Mouse (Mus musculus) v-Abl transformed pro-B cells (cell line): ENCODE measurements at regions not wholly inside any gene's neighbourhood (a gene's known extent, or its start where the extent isn't known, plus 50 kb on each side); places are given as distances from the start of the nearest gene placed in this dataset.

Experiments
- in situ Hi-C, 2 experiments: fragments of 400-800 bp; cut with MboI; formaldehyde crosslinking; loops; one replicate each; pipeline ENCODE4 v1.15.1; 2025; ENCODE audit not compliant: unreplicated experiment in 2 of 2

- in situ Hi-C loops: loop anchor here in 1 of 2 experiments (25.0 kb wide), 1 partner anchor 350 kb away; no protein-coding TSS in a partner anchor
These were observed 587.9 kb downstream of the Ptprc start for GRCm38 (mm10) chr1:137587481-137588228.

GRCm38 (mm10) chr1:137584696-137585095 is 590.8 kb downstream of the Ptprc start:
- in situ Hi-C loops: loop anchor here in 1 of 2 experiments (25.0 kb wide), 1 partner anchor 353 kb away; no protein-coding TSS in a partner anchor

DNA sequence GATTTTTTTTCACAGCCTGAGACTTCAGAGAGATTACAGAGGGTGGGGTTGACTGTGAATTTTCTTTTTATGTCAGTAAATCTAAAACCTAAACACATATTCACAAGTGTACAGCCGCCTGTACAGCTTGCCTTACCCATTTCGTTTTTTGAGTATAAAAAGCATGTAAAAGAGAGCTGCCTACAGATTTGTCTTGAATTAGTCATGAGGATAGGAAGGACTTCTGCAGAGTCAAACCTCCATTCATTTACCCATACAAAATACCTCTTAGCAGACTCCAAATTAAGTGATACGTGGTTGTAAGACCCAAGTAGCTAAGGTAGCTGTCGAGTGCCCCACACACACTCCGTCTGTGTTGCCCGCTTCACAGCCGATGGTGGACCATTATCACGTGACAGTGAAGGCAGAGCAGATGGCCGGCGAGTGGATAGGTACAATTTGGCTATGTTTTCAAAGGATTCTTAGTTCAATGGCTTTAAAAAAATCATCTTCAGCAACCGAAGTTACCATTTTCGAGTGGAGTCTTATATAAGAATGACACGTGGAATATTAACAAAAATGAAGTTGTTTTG is 591.3 kb downstream of the Ptprc start:
- in situ Hi-C loops: loop anchor here in 1 of 2 experiments (25.0 kb wide), 1 partner anchor 353 kb away; no protein-coding TSS in a partner anchor

DNA sequence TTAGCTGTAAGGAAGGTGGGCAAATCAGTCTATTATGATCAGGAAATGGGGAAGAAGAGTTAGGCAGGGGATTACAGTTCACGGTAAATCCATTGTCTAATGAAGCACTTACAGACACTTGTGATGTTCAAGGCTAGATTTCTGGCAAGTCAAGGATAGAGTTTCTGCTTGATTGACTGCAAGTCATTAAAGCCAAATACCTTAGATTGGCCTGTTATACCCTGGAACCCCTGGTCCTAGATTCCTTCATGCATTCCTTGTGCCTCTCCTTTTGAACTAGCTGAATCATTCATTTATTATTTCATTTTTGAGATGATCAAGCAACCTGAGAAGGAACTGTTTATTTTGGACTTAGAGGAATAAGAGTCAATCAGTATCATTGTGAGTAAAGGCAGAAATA is 597.9 kb downstream of the Ptprc start:
- in situ Hi-C loops: loop anchor here in 1 of 2 experiments (10.0 to 25.0 kb wide), 4 partner anchors 227 to 467 kb away; no protein-coding TSS in a partner anchor

DNA sequence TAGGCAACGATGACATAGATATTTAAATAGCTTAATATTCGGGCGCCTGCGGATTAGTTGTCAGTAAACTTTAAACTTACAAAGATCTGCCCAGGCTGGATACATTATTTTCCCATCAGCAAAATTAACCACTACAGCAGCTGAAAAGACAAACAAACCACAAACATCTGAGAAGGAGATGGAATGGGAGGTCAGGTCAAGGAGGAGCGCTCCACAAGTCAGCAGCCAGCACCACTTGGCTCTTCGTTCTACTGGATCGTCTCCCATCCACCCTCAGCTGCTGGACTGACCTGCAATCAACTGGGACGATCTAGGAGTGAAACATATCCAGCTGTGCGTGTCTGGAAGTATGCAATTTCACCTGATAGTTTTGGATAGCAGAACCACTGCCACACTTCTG is 599.3 kb downstream of the Ptprc start:
- in situ Hi-C loops: loop anchor here in 1 of 2 experiments (10.0 to 25.0 kb wide), 4 partner anchors 229 to 469 kb away; no protein-coding TSS in a partner anchor

- in situ Hi-C loops: loop anchor here in 1 of 2 experiments (10.0 to 25.0 kb wide), 4 partner anchors 229 to 469 kb away; no protein-coding TSS in a partner anchor
These were observed 600.1 kb downstream of the Ptprc start for GRCm38 (mm10) chr1:137575380-137575779.

GRCm38 (mm10) chr1:137571905-137572865 is 603.3 kb downstream of the Ptprc start:
- in situ Hi-C loops: loop anchor here in 1 of 2 experiments (10.0 kb wide), 3 partner anchors 233 to 473 kb away; no protein-coding TSS in a partner anchor

- in situ Hi-C loops: loop anchor here in 1 of 2 experiments (10.0 kb wide), 3 partner anchors 233 to 473 kb away; no protein-coding TSS in a partner anchor
These were observed 604.2 kb downstream of the Ptprc start for GRCm38 (mm10) chr1:137571190-137571904.

- in situ Hi-C loops: no loop called here
These were observed 607.3 kb upstream of the Nr5a2 start for GRCm38 (mm10) chr1:137567526-137567925.

DNA sequence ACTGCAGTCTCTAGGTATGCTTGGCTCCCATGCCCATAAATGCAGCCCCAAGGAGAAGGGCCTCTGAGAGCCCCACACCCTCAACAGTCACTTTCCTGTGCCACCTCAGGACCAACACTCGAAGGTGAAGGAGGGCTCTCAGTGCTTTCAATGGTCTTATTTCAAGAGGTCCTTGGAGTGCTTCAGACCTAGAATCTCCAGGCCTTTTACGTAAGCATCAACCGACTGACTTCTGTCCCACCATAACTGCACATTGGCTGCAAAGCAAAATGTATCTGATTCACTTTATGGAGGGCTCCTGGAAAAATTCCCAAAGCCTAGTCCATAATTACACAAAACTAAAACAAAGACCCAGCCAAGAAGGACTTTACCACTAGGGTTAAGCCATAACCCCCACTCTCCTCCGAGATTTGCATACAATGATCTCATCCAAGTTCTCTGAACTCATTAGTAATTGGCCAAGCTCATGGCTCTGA is 605.4 kb upstream of the Nr5a2 start:
- in situ Hi-C loops: no loop called here

- in situ Hi-C loops: no loop called here
These were observed 601.4 kb upstream of the Nr5a2 start for GRCm38 (mm10) chr1:137561686-137562085.

GRCm38 (mm10) chr1:137560389-137561268 is 600.4 kb upstream of the Nr5a2 start:
- in situ Hi-C loops: no loop called here

GRCm38 (mm10) chr1:137549659-137550058 is 589.4 kb upstream of the Nr5a2 start:
- in situ Hi-C loops: no loop called here

DNA sequence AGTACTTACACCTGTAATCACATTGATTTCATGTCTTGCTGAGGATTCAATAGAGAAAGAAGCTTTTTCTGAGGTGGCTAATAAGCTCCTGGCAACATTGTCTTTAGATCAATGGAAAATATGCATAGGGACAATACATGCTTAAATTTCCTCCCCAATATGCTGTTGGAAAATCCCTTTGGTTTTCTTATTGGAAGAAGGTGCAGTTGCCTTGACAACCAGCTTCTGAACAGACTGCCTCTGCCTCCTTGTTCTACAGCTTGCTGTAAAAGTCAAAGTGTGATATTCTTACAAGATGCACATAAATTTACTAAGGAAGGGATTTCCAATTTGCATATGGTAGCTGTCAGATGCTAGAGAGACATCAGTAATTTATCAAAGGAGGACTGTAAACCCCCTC is 585.4 kb upstream of the Nr5a2 start:
- in situ Hi-C loops: no loop called here

DNA sequence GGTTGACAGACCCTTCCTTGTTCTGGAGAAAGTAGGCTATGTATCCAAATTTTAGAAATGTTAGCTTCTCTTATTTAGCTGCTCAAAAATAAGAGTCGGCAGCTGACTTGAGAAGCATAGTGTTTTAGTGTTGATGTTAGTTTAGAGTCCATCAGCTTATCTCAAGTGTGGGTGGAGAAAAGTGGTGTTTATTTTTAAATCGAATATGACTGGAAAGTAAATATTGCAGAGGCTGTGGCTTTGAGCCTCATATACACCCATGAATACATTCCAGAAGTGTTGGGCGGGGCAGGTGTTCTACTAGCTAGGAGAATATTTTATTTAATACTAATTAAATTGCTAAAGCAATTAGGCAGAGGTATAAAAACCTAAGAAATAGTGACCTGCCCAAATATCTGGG is 583.6 kb upstream of the Nr5a2 start:
- in situ Hi-C loops: no loop called here

GRCm38 (mm10) chr1:137541453-137541852 is 581.2 kb upstream of the Nr5a2 start:
- in situ Hi-C loops: no loop called here

DNA sequence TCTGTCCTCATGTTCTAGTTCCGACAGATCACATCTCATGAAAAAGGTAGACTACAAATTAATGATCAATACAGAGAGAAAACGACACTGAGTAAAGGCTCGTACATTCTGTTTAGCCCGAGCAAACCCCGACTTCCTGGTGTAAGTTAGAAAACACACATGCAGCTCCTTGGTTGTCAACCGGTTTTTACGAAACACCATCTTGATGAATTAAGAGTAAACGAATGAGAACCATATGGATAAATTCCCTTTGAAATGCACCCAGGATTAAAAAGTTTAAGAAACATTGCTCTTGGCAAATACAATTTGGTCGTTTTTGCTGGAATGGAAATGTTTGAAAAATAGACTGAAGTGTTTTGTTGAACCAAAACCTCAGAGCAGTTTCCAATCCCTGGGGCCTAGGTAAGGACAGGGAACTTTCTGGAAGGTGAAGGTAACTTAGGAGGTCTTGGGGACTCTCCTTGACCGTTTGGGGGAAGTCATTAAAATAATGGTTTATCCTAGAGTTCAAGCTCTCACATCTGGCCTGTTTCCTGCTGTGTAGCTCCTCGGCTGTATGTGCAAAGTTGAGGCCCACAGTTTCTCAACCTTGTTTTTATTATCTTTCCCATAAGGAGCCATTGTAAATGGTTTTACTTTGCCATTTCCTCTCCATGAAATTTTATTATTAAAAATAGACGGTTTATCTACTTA is 579.3 kb upstream of the Nr5a2 start:
- in situ Hi-C loops: no loop called here

DNA sequence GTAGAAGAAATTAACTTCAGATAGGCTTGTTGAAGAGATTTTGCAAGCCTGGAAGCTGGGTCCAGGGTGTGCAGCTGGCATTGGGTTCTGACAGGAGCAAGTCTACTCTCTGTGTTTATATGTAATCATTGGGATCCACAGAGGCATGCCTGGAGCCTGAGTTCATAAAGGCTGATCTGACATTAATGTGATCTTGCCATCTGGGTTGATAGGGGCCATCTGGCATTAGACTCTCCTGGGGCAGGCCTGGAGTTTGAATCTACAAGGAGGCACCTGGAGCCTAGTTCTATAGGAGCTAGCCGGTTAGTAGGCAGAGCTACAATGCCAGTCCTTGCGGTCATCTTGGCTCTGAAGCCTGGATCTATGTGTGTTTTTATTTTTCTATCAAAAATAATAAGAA is 554.5 kb upstream of the Nr5a2 start:
- in situ Hi-C loops: no loop called here
